Mouse (Mus musculus) adrenal gland, postnatal 10 days (tissue): ENCODE measurements at regions not wholly inside any gene's neighbourhood (a gene's known extent, or its start where the extent isn't known, plus 50 kb on each side); places are given as distances from the start of the nearest gene placed in this dataset.

Source experiments
- DNase-seq: peaks from one replicate; pipeline ENCODE4 v3.0.0; 2021; ENCODE audit warnings: mixed read lengths

GRCm38 (mm10) chr13:59874137-59874931, 51.4 kb upstream of the Tut7 start:
- no peak for DNase-seq
